Mouse (Mus musculus) neural tube, embryonic 11.5 days (tissue): ENCODE results near the gene Cdx4. TPM values are rescaled to one million over a fixed set of nuclear protein-coding genes. Genes with fewer than 3 reads are reported as not detected.

Experiments used
- ATAC-seq: fragments of 200-750 bp; cut with Nextera tagmentation; 2 replicates; pipeline ENCODE4 v1.8.0; 2017; ENCODE audit warnings: moderate number of reproducible peaks, mild to moderate bottlenecking, moderate TSS enrichment, moderate library complexity; ENCODE audit not compliant: insufficient read depth, low FRiP score, low TSS enrichment
- DNase-seq: peaks from one replicate; pipeline ENCODE4 v3.0.0-alpha.2; 2015; ENCODE audit warnings: low spot score
- H3K27ac ChIP-seq: fragments of 300-500 bp; sonication (generic); 2 replicates; pipeline ENCODE4 v1.5.1; 2014; ENCODE audit warnings: low read depth, mild to moderate bottlenecking, low read length
- H3K27me3 ChIP-seq: fragments of 300-500 bp; sonication (generic); 2 replicates; pipeline ENCODE4 v1.6.1; 2014; ENCODE audit warnings: mild to moderate bottlenecking, low read length, mixed read lengths; ENCODE audit not compliant: control insufficient read depth, insufficient read depth
- H3K36me3 ChIP-seq: fragments of 300-500 bp; sonication (generic); 2 replicates; pipeline ENCODE4 v1.6.1; 2014; ENCODE audit warnings: mild to moderate bottlenecking, low read length, moderate library complexity, mixed read lengths; ENCODE audit not compliant: control insufficient read depth, insufficient read depth
- H3K4me1 ChIP-seq: fragments of 300-500 bp; sonication (generic); 2 replicates; pipeline ENCODE4 v1.6.1; 2014; ENCODE audit warnings: low read length, mixed read lengths; ENCODE audit not compliant: control insufficient read depth, insufficient read depth
- H3K4me2 ChIP-seq: fragments of 300-500 bp; sonication (generic); 2 replicates; pipeline ENCODE4 v1.6.1; 2014; ENCODE audit warnings: low read depth, mild to moderate bottlenecking, moderate library complexity
- H3K4me3 ChIP-seq: fragments of 300-500 bp; sonication (generic); 2 replicates; pipeline ENCODE4 v1.5.1; 2014; ENCODE audit warnings: low read depth, low read length
- H3K9ac ChIP-seq: fragments of 300-500 bp; sonication (generic); 2 replicates; pipeline ENCODE4 v1.6.1; 2014; ENCODE audit warnings: mild to moderate bottlenecking, low read length
- H3K9me3 ChIP-seq: fragments of 300-500 bp; sonication (generic); 2 replicates; pipeline ENCODE4 v1.6.1; 2016; ENCODE audit warnings: low read length; ENCODE audit not compliant: control insufficient read depth
- WGBS: fragments of 180-500 bp; shearing (Covaris S2); extraction: QIAGEN DNeasy Blood & Tissue Kit; methylation state at CpG from one replicate; pipeline ENCODE4 v1.1.7; 2014; 5-methylcytosine and 5-hydroxymethylcytosine counted together
- polyA plus RNA-seq: library from polyadenylated mRNA; unstranded; fragments of >200 nt; fragmentation: Nextera tagmentation; extraction: Ambion mirVana; gene quantifications from 2 replicates; pipeline ENCODE4 v1.2.1, GENCODE M21; 2014

Gene Cdx4
- polyA plus RNA-seq, 1 experiment from 2014 or later = not detected

GRCm38 (mm10) chrX:103366201-103366600 is 45.0 kb downstream of the Cdx4 start:
- Histone ChIP-seq H3K36me3 (no peaks in the 10 kb centered on the region), H3K4me3 (no peak overlapping the region), H3K27ac (no peak overlapping the region), H3K9me3 (no peaks in the 10 kb centered on the region), H3K9ac (no peak overlapping the region), H3K4me1 (no peaks in the 10 kb centered on the region), H3K4me2 (no peak overlapping the region), H3K27me3 (peaks cover 7% of the 10 kb centered on the region)
- peak; percentile 12 for DNase-seq
- 54% methylated on average over 5 of the region's 5 CpGs for WGBS
- no peak for ATAC-seq

DNA sequence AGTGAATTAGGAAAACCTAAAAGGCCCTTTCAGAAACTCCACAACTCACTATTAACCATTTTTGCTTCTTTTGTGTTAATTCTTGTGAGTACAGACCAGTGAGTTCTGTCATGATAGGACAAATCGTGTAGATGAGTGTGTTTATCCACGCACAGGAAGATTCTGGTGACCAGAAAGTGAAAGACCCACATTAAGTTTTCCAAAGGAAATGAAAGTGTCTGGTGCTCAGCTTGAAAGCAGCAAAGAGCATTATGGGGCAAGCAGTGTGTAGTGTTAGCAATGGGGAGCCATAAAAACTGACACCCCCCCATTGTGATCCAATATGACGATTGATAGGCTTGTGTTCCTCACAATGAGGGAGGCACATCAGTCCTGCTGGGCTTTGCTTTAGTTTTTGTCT is 47.5 kb downstream of the Cdx4 start:
- DNase-seq = no peak
- Histone ChIP-seq H3K9ac (no peak overlapping the region), H3K4me1 (no peaks in the 10 kb centered on the region), H3K4me3 (no peak overlapping the region), H3K36me3 (no peaks in the 10 kb centered on the region), H3K27me3 (peaks cover 7% of the 10 kb centered on the region), H3K9me3 (no peaks in the 10 kb centered on the region), H3K4me2 (no peak overlapping the region), H3K27ac (no peak overlapping the region)
- 37% methylated on average over 3 of the region's 3 CpGs for WGBS
- ATAC-seq = no peak

GRCm38 (mm10) chrX:103371221-103371620 is 50.0 kb downstream of the Cdx4 start:
- Histone ChIP-seq H3K9me3 (no peaks in the 10 kb centered on the region), H3K36me3 (no peaks in the 10 kb centered on the region), H3K4me2 (no peak overlapping the region), H3K9ac (no peak overlapping the region), H3K4me3 (no peak overlapping the region), H3K27ac (no peak overlapping the region), H3K4me1 (no peaks in the 10 kb centered on the region), H3K27me3 (peaks cover 7% of the 10 kb centered on the region)
- WGBS = 76% methylated on average over 2 of the region's 2 CpGs
- DNase-seq = no peak
- ATAC-seq = no peak

DNA sequence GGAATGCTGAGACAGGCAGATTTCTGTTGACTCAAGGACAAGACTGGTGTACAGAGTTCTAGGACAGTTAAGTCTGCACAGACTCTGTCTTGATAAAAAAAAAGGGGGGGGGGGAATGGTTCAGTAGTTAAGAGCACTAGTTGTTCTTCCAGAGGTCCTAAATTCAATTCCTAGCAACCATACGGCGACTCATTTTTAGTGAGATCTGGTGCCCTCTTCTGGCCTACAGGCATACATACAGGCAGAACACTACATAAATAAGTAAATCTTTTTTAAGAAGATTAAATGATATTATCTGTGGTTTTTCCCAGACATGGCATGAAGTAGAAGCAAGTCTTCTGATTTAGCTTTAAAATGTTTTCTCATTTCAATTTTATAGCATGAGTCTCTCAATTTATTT is 50.4 kb downstream of the Cdx4 start:
- peaks cover 7% of the 10 kb centered on the region for H3K27me3 ChIP-seq
- no peak overlapping the region for H3K27ac ChIP-seq
- no peaks in the 10 kb centered on the region for H3K9me3 ChIP-seq
- ATAC-seq = no peak
- no peak overlapping the region for H3K4me2 ChIP-seq
- no peaks in the 10 kb centered on the region for H3K4me1 ChIP-seq
- DNase-seq = no peak
- H3K4me3 ChIP-seq = no peak overlapping the region
- H3K9ac ChIP-seq = no peak overlapping the region
- 32% methylated on average over 2 of the region's 2 CpGs for WGBS
- H3K36me3 ChIP-seq = no peaks in the 10 kb centered on the region

DNA sequence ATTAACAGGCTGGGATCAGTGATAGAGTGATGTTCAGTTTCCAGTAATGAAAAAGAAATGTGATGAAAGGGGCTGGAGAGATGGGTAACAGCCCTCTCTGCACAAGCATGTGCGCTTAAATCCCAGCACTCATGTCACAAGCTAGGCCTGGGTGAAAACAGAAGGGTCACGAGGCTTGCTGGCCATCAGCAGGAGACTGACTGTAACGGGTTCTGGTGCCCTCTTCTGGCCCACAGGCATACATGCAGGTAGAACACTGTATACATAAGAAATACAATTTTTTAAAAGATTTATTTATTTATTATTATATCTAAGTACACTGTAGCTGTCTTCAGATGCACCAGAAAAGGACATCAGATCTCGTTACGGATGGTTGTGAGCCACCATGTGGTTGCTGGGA is 53.1 kb downstream of the Cdx4 start:
- no peak overlapping the region for H3K9ac ChIP-seq
- no peak overlapping the region for H3K4me2 ChIP-seq
- no peak for DNase-seq
- WGBS = 65% methylated on average over 5 of the region's 5 CpGs
- H3K27ac ChIP-seq = no peak overlapping the region
- no peaks in the 10 kb centered on the region for H3K9me3 ChIP-seq
- peaks cover 8% of the 10 kb centered on the region; the same call in 1 of the 2 replicates for H3K27me3 ChIP-seq
- no peak for ATAC-seq
- no peaks in the 10 kb centered on the region for H3K4me1 ChIP-seq
- no peaks in the 10 kb centered on the region for H3K36me3 ChIP-seq
- H3K4me3 ChIP-seq = no peak overlapping the region

Other genes starting within 250 kb of the Cdx4 start
- gene Nap1l2, start 134.8 kb upstream of the Cdx4 start, polyA plus RNA-seq = 23.3 and 25.5 TPM in 2 replicates
- gene Chic1, start 35.1 kb downstream of the Cdx4 start, polyA plus RNA-seq = 5.3 and 5.6 TPM in 2 replicates
- 0.29 and 0.82 TPM in 2 replicates for gene Tsx, start 93.1 kb downstream of the Cdx4 start, polyA plus RNA-seq
- gene Gm26992, start 100.6 kb downstream of the Cdx4 start, polyA plus RNA-seq = not detected in 2 replicates